Mouse (Mus musculus) kidney, postnatal 10 days (tissue): ENCODE results near the gene Sfn.

Experiments used
- DNase-seq: peaks from one replicate; pipeline ENCODE4 v3.0.0; 2021; ENCODE audit warnings: mixed read lengths

Sfn gene

GRCm38 (mm10) chr4:133619473-133620136, 17.6 kb upstream of the Sfn start:
- DNase-seq: no peak

GRCm38 (mm10) chr4:133617936-133618335, 16.0 kb upstream of the Sfn start:
- DNase-seq: no peak

- DNase-seq: peak; percentile 53
Observed at GRCm38 (mm10) chr4:133615416-133615815, 13.4 kb upstream of the Sfn start.

GRCm38 (mm10) chr4:133614274-133614761, 12.3 kb upstream of the Sfn start:
- no peak for DNase-seq

GRCm38 (mm10) chr4:133613867-133614266, 11.9 kb upstream of the Sfn start:
- no peak for DNase-seq

GRCm38 (mm10) chr4:133613026-133613425, 11.1 kb upstream of the Sfn start:
- no peak for DNase-seq

GRCm38 (mm10) chr4:133612416-133612815, 10.4 kb upstream of the Sfn start:
- DNase-seq: no peak

- no peak for DNase-seq
Observed at GRCm38 (mm10) chr4:133611815-133612214, 9.8 kb upstream of the Sfn start.

GRCm38 (mm10) chr4:133609719-133610118, 7.8 kb upstream of the Sfn start:
- peak; percentile 93 for DNase-seq

- no peak for DNase-seq
Observed at GRCm38 (mm10) chr4:133607284-133607683, 5.3 kb upstream of the Sfn start.

GRCm38 (mm10) chr4:133605330-133605729, 3.4 kb upstream of the Sfn start:
- DNase-seq: peak; percentile 40

GRCm38 (mm10) chr4:133604856-133605255, 2.9 kb upstream of the Sfn start:
- DNase-seq: no peak

- DNase-seq: no peak
Observed at GRCm38 (mm10) chr4:133604175-133604574, 2.2 kb upstream of the Sfn start.

GRCm38 (mm10) chr4:133603056-133603455, 1.1 kb upstream of the Sfn start:
- no peak for DNase-seq

GRCm38 (mm10) chr4:133600306-133600705, 1.7 kb downstream of the Sfn start:
- DNase-seq: no peak

- peak; percentile 95 for DNase-seq
Observed at GRCm38 (mm10) chr4:133599571-133600073, 2.3 kb downstream of the Sfn start.

GRCm38 (mm10) chr4:133599116-133599515, 2.9 kb downstream of the Sfn start:
- DNase-seq: no peak

GRCm38 (mm10) chr4:133598616-133599015, 3.4 kb downstream of the Sfn start:
- DNase-seq: no peak

- DNase-seq: no peak
Observed at GRCm38 (mm10) chr4:133596084-133596483, 5.9 kb downstream of the Sfn start.

- DNase-seq: no peak
Observed at GRCm38 (mm10) chr4:133595538-133595937, 6.4 kb downstream of the Sfn start.

GRCm38 (mm10) chr4:133592570-133592969, 9.4 kb downstream of the Sfn start:
- peak; percentile 83 for DNase-seq

GRCm38 (mm10) chr4:133584059-133584951, 17.7 kb downstream of the Sfn start, which contains the start of gene Gpn2:
Gpn2 (plus strand) TSS chr4:133584362.
- DNase-seq: peak; percentile 90

GRCm38 (mm10) chr4:133583690-133584058, 18.3 kb downstream of the Sfn start:
- no peak for DNase-seq

- DNase-seq: no peak
Observed at GRCm38 (mm10) chr4:133577983-133578382, 24.0 kb downstream of the Sfn start.
